Mouse (Mus musculus) common myeloid progenitor, adult 5-6 weeks (primary cell): ENCODE data around the gene Sftpa1. TPM values are rescaled to one million over a fixed set of nuclear protein-coding genes. Genes with fewer than 3 reads are reported as not detected.

Experiments used
- ATAC-seq: replicated peaks from 2 replicates; pipeline ENCODE4 v1.8.0; 2016; ENCODE audit warnings: low read depth, mild to moderate bottlenecking, moderate TSS enrichment, inconsistent platforms; ENCODE audit not compliant: poor library complexity, severe bottlenecking
- total RNA-seq: library from RNA; stranded (forward); fragments of 200-1000, 187-1606 nt; gene quantifications from 2 replicates; pipeline ENCODE4 v1.2.3, GENCODE M21; 2017

Gene Sftpa1
- total RNA-seq, 1 experiment from 2014 or later: not detected

GRCm38 (mm10) chr14:41151220-41151898 is 19.8 kb downstream of the Sftpa1 start, which contains the start of gene Mbl1:
Gene Mbl1 (plus strand): TSS chr14:41151458.
- ATAC-seq: no peak

GRCm38 (mm10) chr14:41160076-41160475 is 28.5 kb downstream of the Sftpa1 start:
- ATAC-seq: no peak

DNA sequence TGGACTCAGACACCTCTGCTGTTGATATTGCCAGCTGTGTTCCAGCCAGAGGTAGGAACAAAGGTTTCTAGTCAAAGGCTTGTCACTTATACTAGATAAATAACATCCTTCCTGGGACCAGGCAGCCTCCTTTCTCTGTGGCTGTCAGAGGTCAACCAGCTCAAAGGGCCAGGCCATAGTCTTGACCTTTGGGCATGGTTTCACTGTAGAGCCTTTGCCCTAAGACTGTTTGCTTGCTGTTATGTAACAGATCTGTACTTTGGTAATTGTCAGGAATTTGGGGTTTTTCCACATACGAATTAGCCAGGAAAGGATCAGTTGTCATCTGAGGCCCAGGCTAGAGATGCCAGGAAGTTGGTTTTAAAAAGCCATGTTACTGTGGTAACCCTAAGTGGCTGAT is 29.2 kb downstream of the Sftpa1 start:
- ATAC-seq: no peak

DNA sequence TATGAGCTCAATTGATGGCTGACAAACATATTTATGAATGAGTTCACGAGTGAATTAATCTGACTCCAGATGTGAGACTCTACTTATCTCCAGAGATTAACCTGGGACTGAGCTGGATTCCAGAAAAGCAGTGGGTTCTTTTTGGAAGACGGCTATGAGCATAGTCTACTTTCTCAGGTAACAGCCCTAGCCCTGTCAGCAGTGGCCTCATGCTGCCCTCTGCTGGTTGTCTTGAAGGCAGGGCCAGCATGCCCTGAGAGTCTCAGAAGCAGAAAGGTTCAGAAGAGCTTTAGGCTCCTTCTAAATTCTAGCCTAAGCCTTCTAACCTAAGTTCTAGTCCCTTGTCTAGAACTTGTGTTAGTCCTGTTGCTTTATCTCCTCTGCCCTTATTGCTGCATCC is 31.1 kb downstream of the Sftpa1 start:
- peak; percentile 63; the same call in 1 of the 2 replicates for ATAC-seq

DNA sequence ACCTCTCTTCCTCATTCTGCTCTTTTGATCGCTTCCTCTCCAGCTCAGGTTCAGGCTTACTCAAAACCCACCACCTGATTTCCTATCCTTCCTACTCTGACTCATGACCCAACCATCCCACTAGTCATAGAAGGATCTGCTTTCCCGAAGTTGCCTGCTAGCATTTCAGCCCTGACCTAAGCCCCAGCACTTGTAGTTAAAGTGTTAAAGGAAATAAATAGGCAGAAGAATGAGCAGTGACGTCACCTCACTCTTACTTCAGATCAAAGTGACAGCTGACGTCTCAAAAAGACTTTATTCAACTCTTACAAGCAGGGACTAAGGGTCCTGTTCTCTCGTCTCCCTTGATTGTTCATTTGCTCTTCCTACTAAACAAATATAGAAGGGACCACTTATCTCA is 35.7 kb downstream of the Sftpa1 start:
- ATAC-seq: no peak

GRCm38 (mm10) chr14:41168567-41168966 is 37.0 kb downstream of the Sftpa1 start:
- ATAC-seq: no peak

DNA sequence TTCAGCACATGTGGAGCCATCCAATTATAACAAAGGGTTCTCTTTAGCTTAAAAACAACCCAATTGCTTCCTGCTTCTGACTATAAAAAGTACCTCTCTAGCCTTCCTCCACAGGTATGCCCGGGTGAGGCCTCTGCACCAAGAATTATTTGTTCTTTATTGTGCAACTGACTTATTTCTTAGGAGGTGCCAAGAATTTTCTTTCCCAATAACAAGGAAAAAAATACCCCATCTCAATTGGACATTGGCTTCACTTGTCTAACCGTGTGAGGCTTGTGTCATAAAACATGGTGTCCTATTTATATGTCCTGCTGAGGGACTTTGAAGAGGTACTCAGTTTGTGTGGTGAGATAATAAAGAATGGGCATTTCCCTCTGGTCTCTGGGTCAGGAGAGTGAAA is 38.9 kb downstream of the Sftpa1 start:
- no peak for ATAC-seq

DNA sequence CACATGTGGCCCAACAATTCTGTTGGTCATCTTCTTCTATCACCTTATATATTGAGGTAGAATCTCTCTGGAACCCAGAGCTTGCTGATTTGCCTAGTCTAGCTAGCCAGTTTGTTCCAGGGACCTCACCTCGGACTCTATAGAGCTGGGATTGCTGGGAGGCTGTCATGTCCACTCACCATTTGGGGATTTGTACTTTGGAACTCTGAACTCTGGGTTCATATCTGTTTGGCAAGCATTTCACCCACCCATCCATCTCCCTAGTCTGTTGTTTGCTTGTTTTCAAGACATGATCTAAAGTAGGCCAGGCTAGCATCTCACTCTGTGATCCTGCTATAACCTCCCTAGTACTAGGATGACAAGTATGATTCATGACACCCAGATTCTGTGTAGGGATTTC is 43.2 kb downstream of the Sftpa1 start:
- ATAC-seq: no peak

GRCm38 (mm10) chr14:41185059-41185821 is 53.7 kb downstream of the Sftpa1 start, which contains the start of gene Sftpd:
Gene Sftpd (minus strand): TSS chr14:41185149.
- no peak for ATAC-seq

Other genes with a start within 250 kb of the Sftpa1 start
- 0.46 TPM in 1 of 2 replicates, not detected in the other for gene Sh2d4b, start 238.5 kb upstream of the Sftpa1 start, total RNA-seq
- 46.6 and 49.2 TPM in 2 replicates for gene Tspan14, start 165.0 kb upstream of the Sftpa1 start, total RNA-seq
- 26.4 and 32.5 TPM in 2 replicates for gene Fam213a, start 118.0 kb upstream of the Sftpa1 start, total RNA-seq
- not detected in 2 replicates for gene Dydc2, start 62.6 kb upstream of the Sftpa1 start, total RNA-seq
- gene Dydc1, start 58.9 kb upstream of the Sftpa1 start, total RNA-seq: not detected in 2 replicates
- gene Mat1a, start 26.7 kb upstream of the Sftpa1 start, total RNA-seq: not detected in 2 replicates
- gene Mbl1, start 19.7 kb downstream of the Sftpa1 start, total RNA-seq: not detected in 2 replicates
- gene Sftpd, start 53.4 kb downstream of the Sftpa1 start, total RNA-seq: not detected in 2 replicates
- not detected in 2 replicates for gene Gm2832, start 147.0 kb downstream of the Sftpa1 start, total RNA-seq
- not detected in 2 replicates for gene Gm5798, start 216.8 kb downstream of the Sftpa1 start, total RNA-seq